Mouse (Mus musculus) MEL (cell line): ENCODE results near the gene Dusp1. TPM values are rescaled to one million over a fixed set of nuclear protein-coding genes. Genes with fewer than 3 reads are reported as not detected.

ENCODE experiments used
- DNase-seq: peaks from one replicate; pipeline ENCODE4 v3.0.0; 2011; ENCODE audit warnings: low read depth, low spot score
- H3K27ac ChIP-seq: 2 replicates; pipeline ENCODE4 v1.5.1; 2012; ENCODE audit warnings: low read depth, mild to moderate bottlenecking, control low read depth, low read length, moderate library complexity; ENCODE audit not compliant: control insufficient read depth
- H3K27me3 ChIP-seq, 2 experiments: fragments of 150-350 bp in 1 of 2; sonication (generic) in 1 of 2; 2 replicates each; pipeline ENCODE4 v1.6.1; 2012; ENCODE audit warnings: low read length in 2 of 2, mild to moderate bottlenecking in 2 of 2, improper control_type of control experiment in 1 of 2, moderate library complexity in 1 of 2; ENCODE audit not compliant: insufficient read depth in 2 of 2, control insufficient read depth in 1 of 2
- H3K36me3 ChIP-seq, 2 experiments: 2 replicates each; pipeline ENCODE4 v1.6.1; 2012 to 2014; ENCODE audit warnings: low read length in 2 of 2, improper control_type of control experiment in 1 of 2, inconsistent platforms in 1 of 2, mild to moderate bottlenecking in 1 of 2; ENCODE audit not compliant: insufficient read depth in 2 of 2, control insufficient read depth in 1 of 2
- H3K4me1 ChIP-seq, 2 experiments: fragments of 150-350 bp in 1 of 2; sonication (generic) in 1 of 2; 2 replicates each; pipeline ENCODE4 v1.6.1; 2012; ENCODE audit warnings: low read length in 2 of 2, improper control_type of control experiment in 1 of 2, mild to moderate bottlenecking in 1 of 2; ENCODE audit not compliant: insufficient read depth in 2 of 2, control insufficient read depth in 1 of 2
- H3K4me3 ChIP-seq, 2 experiments: fragments of 150-350 bp in 1 of 2; sonication (generic) in 1 of 2; 2 replicates each; pipeline ENCODE4 v1.5.1; 2012; ENCODE audit warnings: low read depth in 2 of 2, low read length in 2 of 2, mild to moderate bottlenecking in 2 of 2, moderate library complexity in 2 of 2, control low read depth in 1 of 2, improper control_type of control experiment in 1 of 2; ENCODE audit not compliant: control insufficient read depth in 1 of 2, insufficient read depth in 1 of 2
- H3K79me2 ChIP-seq: 2 replicates; pipeline ENCODE4 v1.6.1; 2012; ENCODE audit warnings: mild to moderate bottlenecking, low read length, moderate library complexity; ENCODE audit not compliant: control insufficient read depth, poor library complexity, insufficient read depth
- H3K9ac ChIP-seq: 2 replicates; pipeline ENCODE4 v1.6.1; 2012; ENCODE audit warnings: low read depth, mild to moderate bottlenecking, control low read depth, low read length, moderate library complexity; ENCODE audit not compliant: control insufficient read depth, poor library complexity, severe bottlenecking
- H3K9me3 ChIP-seq: fragments of 150-350 bp; sonication (generic); replicated peaks from 2 replicates; pipeline ENCODE4 v1.6.1; 2012; ENCODE audit warnings: mild to moderate bottlenecking, low read length, improper control_type of control experiment, moderate library complexity; ENCODE audit not compliant: insufficient read depth
- BHLHE40 ChIP-seq: IDR thresholded peaks from 2 replicates; pipeline ENCODE4 v1.6.1; 2012; ENCODE audit warnings: low read depth, mild to moderate bottlenecking, inconsistent platforms, low read length, improper control_type of control experiment, borderline replicate concordance
- CHD2 ChIP-seq: IDR thresholded peaks from 2 replicates; pipeline ENCODE4 v1.6.1; 2011; ENCODE audit warnings: low read length, improper control_type of control experiment
- E2F4 ChIP-seq: IDR thresholded peaks from 2 replicates; pipeline ENCODE4 v1.6.1; 2011; ENCODE audit warnings: low read depth, low read length, improper control_type of control experiment, borderline replicate concordance
- EP300 ChIP-seq, 2 experiments: IDR thresholded peaks; 2 replicates each; pipeline ENCODE4 v1.6.1; 2011; ENCODE audit warnings: improper control_type of control experiment in 2 of 2, low read length in 2 of 2, low read depth in 1 of 2, mild to moderate bottlenecking in 1 of 2
- ETS1 ChIP-seq: IDR thresholded peaks from 2 replicates; pipeline ENCODE4 v1.6.1; 2012; ENCODE audit warnings: low read depth, mild to moderate bottlenecking, inconsistent platforms, low read length, improper control_type of control experiment, moderate library complexity
- GABPA ChIP-seq: IDR thresholded peaks from 2 replicates; pipeline ENCODE4 v1.6.1; 2012; ENCODE audit warnings: low read depth, mild to moderate bottlenecking, inconsistent platforms, low read length, improper control_type of control experiment, moderate library complexity
- HCFC1 ChIP-seq: IDR thresholded peaks from 2 replicates; pipeline ENCODE4 v1.6.1; 2012; ENCODE audit warnings: low read depth, mild to moderate bottlenecking, inconsistent platforms, low read length, improper control_type of control experiment, moderate library complexity
- JUND ChIP-seq: IDR thresholded peaks from 2 replicates; pipeline ENCODE4 v1.6.1; 2011; ENCODE audit warnings: low read depth, mild to moderate bottlenecking, improper control_type of control experiment, low read length
- MAX ChIP-seq: IDR thresholded peaks from 2 replicates; pipeline ENCODE4 v1.6.1; 2011; ENCODE audit warnings: low read length, improper control_type of control experiment
- MAZ ChIP-seq: IDR thresholded peaks from 2 replicates; pipeline ENCODE4 v1.6.1; 2012; ENCODE audit warnings: low read depth, mild to moderate bottlenecking, inconsistent platforms, low read length, improper control_type of control experiment
- MEF2A ChIP-seq: IDR thresholded peaks from 2 replicates; pipeline ENCODE4 v1.6.1; 2014; ENCODE audit warnings: low read depth, mild to moderate bottlenecking, inconsistent platforms, low read length, improper control_type of control experiment; ENCODE audit not compliant: poor library complexity, insufficient replicate concordance, severe bottlenecking; ENCODE audit errors: extremely low read depth
- MXI1 ChIP-seq: IDR thresholded peaks from 2 replicates; pipeline ENCODE4 v1.6.1; 2011; ENCODE audit warnings: mild to moderate bottlenecking, low read depth, low read length, improper control_type of control experiment
- MYB ChIP-seq: IDR thresholded peaks from 2 replicates; pipeline ENCODE4 v1.6.1; 2011; ENCODE audit warnings: mild to moderate bottlenecking, low read depth, low read length, improper control_type of control experiment
- MYC ChIP-seq: IDR thresholded peaks from 2 replicates; pipeline ENCODE4 v1.6.1; 2011; ENCODE audit warnings: low read depth, mild to moderate bottlenecking, low read length, improper control_type of control experiment, moderate library complexity
- NELFE ChIP-seq: IDR thresholded peaks from 2 replicates; pipeline ENCODE4 v1.6.1; 2011; ENCODE audit warnings: low read depth, low read length, improper control_type of control experiment
- POLR2A ChIP-seq, 2 experiments: IDR thresholded peaks; 2 replicates each; pipeline ENCODE4 v1.6.1; 2011 to 2012; ENCODE audit warnings: low read length in 2 of 2, mild to moderate bottlenecking in 2 of 2, control low read depth in 1 of 2, improper control_type of control experiment in 1 of 2, low read depth in 1 of 2, moderate library complexity in 1 of 2; ENCODE audit not compliant: control insufficient read depth in 1 of 2, insufficient read depth in 1 of 2, poor library complexity in 1 of 2
- POLR2AphosphoS2 ChIP-seq: IDR thresholded peaks from 2 replicates; pipeline ENCODE4 v1.6.1; 2011; ENCODE audit warnings: low read length, improper control_type of control experiment
- POLR2AphosphoS5 ChIP-seq: IDR thresholded peaks from 2 replicates; pipeline ENCODE4 v1.6.1; 2012; ENCODE audit warnings: low read depth, borderline replicate concordance, mild to moderate bottlenecking, inconsistent platforms, low read length, moderate library complexity, mixed read lengths
- RCOR1 ChIP-seq: IDR thresholded peaks from 2 replicates; pipeline ENCODE4 v1.6.1; 2012; ENCODE audit warnings: low read depth, mild to moderate bottlenecking, inconsistent platforms, low read length, improper control_type of control experiment
- SIN3A ChIP-seq: IDR thresholded peaks from 2 replicates; pipeline ENCODE4 v1.6.1; 2012; ENCODE audit warnings: low read length, improper control_type of control experiment, inconsistent platforms
- TAL1 ChIP-seq: IDR thresholded peaks from 2 replicates; pipeline ENCODE4 v1.6.1; 2012; ENCODE audit warnings: mild to moderate bottlenecking, inconsistent platforms, low read length, moderate library complexity, mixed read lengths
- TBP ChIP-seq: IDR thresholded peaks from 2 replicates; pipeline ENCODE4 v1.8.0; 2011; ENCODE audit warnings: low read depth, low read length, improper control_type of control experiment
- TCF12 ChIP-seq: IDR thresholded peaks from 2 replicates; pipeline ENCODE4 v1.6.1; 2014; ENCODE audit warnings: low read depth, mild to moderate bottlenecking, inconsistent platforms, low read length, improper control_type of control experiment, moderate library complexity
- USF1 ChIP-seq: IDR thresholded peaks from 2 replicates; pipeline ENCODE4 v1.6.1; 2014; ENCODE audit warnings: low read depth, mild to moderate bottlenecking, inconsistent platforms, low read length, improper control_type of control experiment, moderate library complexity
- USF2 ChIP-seq, 2 experiments: IDR thresholded peaks; 2 replicates each; pipeline ENCODE4 v1.6.1; 2011 to 2012; ENCODE audit warnings: improper control_type of control experiment in 2 of 2, low read length in 2 of 2, borderline replicate concordance in 1 of 2, inconsistent platforms in 1 of 2, low read depth in 1 of 2, mild to moderate bottlenecking in 1 of 2; ENCODE audit not compliant: insufficient read depth in 1 of 2
- ZKSCAN1 ChIP-seq: IDR thresholded peaks from 2 replicates; pipeline ENCODE4 v1.6.1; 2012; ENCODE audit warnings: low read depth, mild to moderate bottlenecking, inconsistent platforms, low read length, improper control_type of control experiment, moderate library complexity
- ZMIZ1 ChIP-seq: IDR thresholded peaks from 2 replicates; pipeline ENCODE4 v1.6.1; 2012; ENCODE audit warnings: low read depth, mild to moderate bottlenecking, inconsistent platforms, low read length, improper control_type of control experiment, moderate library complexity
- polyA plus RNA-seq, 2 experiments: library from polyadenylated mRNA; stranded (reverse) in 1 of 2; unstranded in 1 of 2; fragments of >175 nt in 1 of 2; fragments of >200 nt in 1 of 2; gene quantifications; 2 replicates each; pipeline versions ENCODE4 v1.2.1 to v1.2.4; 2012; ENCODE audit warnings: low replicate concordance in 2 of 2, low read depth in 1 of 2; ENCODE audit not compliant: insufficient read length in 2 of 2, insufficient read depth in 1 of 2, missing spikeins in 1 of 2
- total RNA-seq: library from RNA; depleted of rRNA; stranded (reverse); fragments of 300-350 nt; gene quantifications from 2 replicates; pipeline ENCODE4 v1.2.3, GENCODE M21; 2012

Gene Dusp1
- total and polyA plus RNA-seq, 3 experiments: 0.96 to 5.0 TPM; not detected in 1

- no peaks in the 10 kb centered on the region for H3K9me3 ChIP-seq
- no peak for TF ChIP-seq GABPA
- peak; percentile 51; the same call in 1 of the 2 replicates for TF ChIP-seq E2F4
- no peak for TF ChIP-seq JUND
- TF ChIP-seq CHD2: no peak
- no peak for TF ChIP-seq ZKSCAN1
- no peak; the same call in 1 of the 2 replicates for TF ChIP-seq MXI1
- TF ChIP-seq NELFE: peak; percentile 83
- peak; percentile 94 for TF ChIP-seq USF1
- no peak for TF ChIP-seq MYC
- TF ChIP-seq POLR2AphosphoS5: peak; percentile 65; the same call in 1 of the 2 replicates
- TF ChIP-seq TCF12: no peak
- TF ChIP-seq MAZ: 0 out of 2 replicates have a peak, but pooled peaks have one; percentile 43
- no peak for TF ChIP-seq TAL1
- peak; percentile 80; the same call in 1 of the 2 replicates for TF ChIP-seq POLR2AphosphoS2
- TF ChIP-seq MEF2A: no peak
- no peak for TF ChIP-seq RCOR1
- TF ChIP-seq MYB: no peak
- 0 out of 2 replicates have a peak, but pooled peaks have one; percentile 35 for TF ChIP-seq SIN3A
- TF ChIP-seq TBP: peak; percentile 78; the same call in 1 of the 2 replicates
- TF ChIP-seq USF2 (IDR thresholded peaks at IDR 0.05; ENCODE audit: borderline replicate concordance in 1 of 2, insufficient read depth in 1 of 2, low read depth in 1 of 2, low read length in 2 of 2): peak in 1 of 2 experiments; percentile 71; a peak in 2 of 4 replicates
- peak; percentile 98 for TF ChIP-seq ETS1
- 0 out of 4 replicates have a peak, but pooled peaks of 1 of the 2 experiments have one; percentile 29 for TF ChIP-seq EP300 (IDR thresholded peaks at IDR 0.05; ENCODE audit: low read depth in 1 of 2, low read length in 2 of 2)
- TF ChIP-seq HCFC1: peak; percentile 61; the same call in 1 of the 2 replicates
- peak; percentile 91 to 94 for TF ChIP-seq POLR2A (IDR thresholded peaks at IDR 0.05; ENCODE audit: control insufficient read depth in 1 of 2, insufficient read depth in 1 of 2, low read depth in 1 of 2, low read length in 2 of 2, poor library complexity in 1 of 2)
- TF ChIP-seq MAX: peak; percentile 71
- TF ChIP-seq ZMIZ1: peak; percentile 96
- peak; percentile 91 for TF ChIP-seq BHLHE40
- no peaks in the 10 kb centered on the region for H3K27me3 ChIP-seq
- peaks cover 0 to 14% of the 10 kb centered on the region in 2 experiments; a peak in 2 of 4 replicates for H3K36me3 ChIP-seq
- H3K27ac ChIP-seq: peak overlapping the region; percentile 87
- peaks cover 11% of the 10 kb centered on the region for H3K79me2 ChIP-seq
- peak overlapping the region; percentile 86 for H3K9ac ChIP-seq
- H3K4me3 ChIP-seq: peak overlapping the region; percentile 78 to 83
- DNase-seq: peak; percentile 98
- peaks cover 10 to 33% of the 10 kb centered on the region in 2 experiments for H3K4me1 ChIP-seq
Measured at GRCm38 (mm10) chr17:26508345-26508960, 53.5 kb downstream of the Dusp1 start.
